Mouse (Mus musculus) MEL (cell line): ENCODE measurements around the gene Isoc2a. TPM values are rescaled to one million over a fixed set of nuclear protein-coding genes. Genes with fewer than 3 reads are reported as not detected.
"Not testable (repeated sequence)": the region's sequence is repeated elsewhere in the genome, so short reads cannot be mapped to it uniquely, and the experiment has no call there.

Experiments
- DNase-seq: peaks from one replicate; pipeline ENCODE4 v3.0.0; 2011; ENCODE audit warnings: low read depth, low spot score
- H3K27ac ChIP-seq: 2 replicates; pipeline ENCODE4 v1.5.1; 2012; ENCODE audit warnings: low read depth, mild to moderate bottlenecking, control low read depth, low read length, moderate library complexity; ENCODE audit not compliant: control insufficient read depth
- H3K27me3 ChIP-seq, 2 experiments: fragments of 150-350 bp in 1 of 2; sonication (generic) in 1 of 2; 2 replicates each; pipeline ENCODE4 v1.6.1; 2012; ENCODE audit warnings: low read length in 2 of 2, mild to moderate bottlenecking in 2 of 2, improper control_type of control experiment in 1 of 2, moderate library complexity in 1 of 2; ENCODE audit not compliant: insufficient read depth in 2 of 2, control insufficient read depth in 1 of 2
- H3K36me3 ChIP-seq, 2 experiments: 2 replicates each; pipeline ENCODE4 v1.6.1; 2012 to 2014; ENCODE audit warnings: low read length in 2 of 2, improper control_type of control experiment in 1 of 2, inconsistent platforms in 1 of 2, mild to moderate bottlenecking in 1 of 2; ENCODE audit not compliant: insufficient read depth in 2 of 2, control insufficient read depth in 1 of 2
- H3K4me1 ChIP-seq, 2 experiments: fragments of 150-350 bp in 1 of 2; sonication (generic) in 1 of 2; 2 replicates each; pipeline ENCODE4 v1.6.1; 2012; ENCODE audit warnings: low read length in 2 of 2, improper control_type of control experiment in 1 of 2, mild to moderate bottlenecking in 1 of 2; ENCODE audit not compliant: insufficient read depth in 2 of 2, control insufficient read depth in 1 of 2
- H3K4me3 ChIP-seq, 2 experiments: fragments of 150-350 bp in 1 of 2; sonication (generic) in 1 of 2; 2 replicates each; pipeline ENCODE4 v1.5.1; 2012; ENCODE audit warnings: low read depth in 2 of 2, low read length in 2 of 2, mild to moderate bottlenecking in 2 of 2, moderate library complexity in 2 of 2, control low read depth in 1 of 2, improper control_type of control experiment in 1 of 2; ENCODE audit not compliant: control insufficient read depth in 1 of 2, insufficient read depth in 1 of 2
- H3K79me2 ChIP-seq: 2 replicates; pipeline ENCODE4 v1.6.1; 2012; ENCODE audit warnings: mild to moderate bottlenecking, low read length, moderate library complexity; ENCODE audit not compliant: control insufficient read depth, poor library complexity, insufficient read depth
- H3K9ac ChIP-seq: 2 replicates; pipeline ENCODE4 v1.6.1; 2012; ENCODE audit warnings: low read depth, mild to moderate bottlenecking, control low read depth, low read length, moderate library complexity; ENCODE audit not compliant: control insufficient read depth, poor library complexity, severe bottlenecking
- H3K9me3 ChIP-seq: fragments of 150-350 bp; sonication (generic); replicated peaks from 2 replicates; pipeline ENCODE4 v1.6.1; 2012; ENCODE audit warnings: mild to moderate bottlenecking, low read length, improper control_type of control experiment, moderate library complexity; ENCODE audit not compliant: insufficient read depth
- CTCF ChIP-seq, 3 experiments: IDR thresholded peaks in 2 of 3; conservative IDR thresholded peaks in 1 of 3; 2 replicates each; pipeline ENCODE4 v1.5.1; 2011 to 2012; ENCODE audit warnings: low read length in 3 of 3, low read depth in 2 of 3, mild to moderate bottlenecking in 2 of 3, improper control_type of control experiment in 1 of 3, inconsistent platforms in 1 of 3, mixed read lengths in 1 of 3, moderate library complexity in 1 of 3; ENCODE audit not compliant: control insufficient read depth in 1 of 3, insufficient read depth in 1 of 3, poor library complexity in 1 of 3, severe bottlenecking in 1 of 3
- GABPA ChIP-seq: IDR thresholded peaks from 2 replicates; pipeline ENCODE4 v1.6.1; 2012; ENCODE audit warnings: low read depth, mild to moderate bottlenecking, inconsistent platforms, low read length, improper control_type of control experiment, moderate library complexity
- GATA1 ChIP-seq: IDR thresholded peaks from 2 replicates; pipeline ENCODE4 v1.6.1; 2011; ENCODE audit warnings: low read depth, low read length, improper control_type of control experiment
- HCFC1 ChIP-seq: IDR thresholded peaks from 2 replicates; pipeline ENCODE4 v1.6.1; 2012; ENCODE audit warnings: low read depth, mild to moderate bottlenecking, inconsistent platforms, low read length, improper control_type of control experiment, moderate library complexity
- MEF2A ChIP-seq: IDR thresholded peaks from 2 replicates; pipeline ENCODE4 v1.6.1; 2014; ENCODE audit warnings: low read depth, mild to moderate bottlenecking, inconsistent platforms, low read length, improper control_type of control experiment; ENCODE audit not compliant: poor library complexity, insufficient replicate concordance, severe bottlenecking; ENCODE audit errors: extremely low read depth
- MXI1 ChIP-seq: IDR thresholded peaks from 2 replicates; pipeline ENCODE4 v1.6.1; 2011; ENCODE audit warnings: mild to moderate bottlenecking, low read depth, low read length, improper control_type of control experiment
- NELFE ChIP-seq: IDR thresholded peaks from 2 replicates; pipeline ENCODE4 v1.6.1; 2011; ENCODE audit warnings: low read depth, low read length, improper control_type of control experiment
- POLR2AphosphoS5 ChIP-seq: IDR thresholded peaks from 2 replicates; pipeline ENCODE4 v1.6.1; 2012; ENCODE audit warnings: low read depth, borderline replicate concordance, mild to moderate bottlenecking, inconsistent platforms, low read length, moderate library complexity, mixed read lengths
- RAD21 ChIP-seq: IDR thresholded peaks from 2 replicates; pipeline ENCODE4 v1.6.1; 2011; ENCODE audit warnings: mild to moderate bottlenecking, low read depth, low read length, improper control_type of control experiment
- RCOR1 ChIP-seq: IDR thresholded peaks from 2 replicates; pipeline ENCODE4 v1.6.1; 2012; ENCODE audit warnings: low read depth, mild to moderate bottlenecking, inconsistent platforms, low read length, improper control_type of control experiment
- SMC3 ChIP-seq: IDR thresholded peaks from 2 replicates; pipeline ENCODE4 v1.6.1; 2011; ENCODE audit warnings: low read depth, low read length, improper control_type of control experiment
- polyA plus RNA-seq, 2 experiments: library from polyadenylated mRNA; stranded (reverse) in 1 of 2; unstranded in 1 of 2; fragments of >175 nt in 1 of 2; fragments of >200 nt in 1 of 2; gene quantifications; 2 replicates each; pipeline versions ENCODE4 v1.2.1 to v1.2.4; 2012; ENCODE audit warnings: low replicate concordance in 2 of 2, low read depth in 1 of 2; ENCODE audit not compliant: insufficient read length in 2 of 2, insufficient read depth in 1 of 2, missing spikeins in 1 of 2
- total RNA-seq: library from RNA; depleted of rRNA; stranded (reverse); fragments of 300-350 nt; gene quantifications from 2 replicates; pipeline ENCODE4 v1.2.3, GENCODE M21; 2012

Gene Isoc2a
- total and polyA plus RNA-seq, 3 experiments = 11.1 to 20.6 TPM; not detected in 1

DNA sequence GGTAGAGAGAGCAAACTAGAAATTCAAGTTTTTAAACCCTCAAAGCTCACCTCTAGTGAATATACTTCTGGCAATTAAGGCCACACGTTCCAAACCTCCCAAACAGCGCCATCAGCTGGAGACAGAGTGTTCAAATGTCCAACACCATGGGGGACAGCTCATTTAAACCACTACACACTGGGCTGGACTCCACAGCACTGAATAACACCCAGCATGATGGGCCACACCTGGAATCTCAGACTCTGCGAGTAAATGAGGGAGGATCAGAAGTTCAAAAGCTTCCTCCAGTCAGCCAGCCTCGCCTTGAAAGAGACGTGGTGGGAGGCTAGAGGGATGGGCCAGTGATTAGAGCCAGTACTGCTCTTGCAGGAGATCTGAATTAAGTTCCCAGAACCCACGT, 6.8 kb upstream of the Isoc2a start, which contains the start of gene Isoc2b:
Gene Isoc2b, minus strand, starts transcription at position 126 of the 400 bp plus-strand sequence.
- Histone ChIP-seq H3K9me3 (no peaks in the 10 kb centered on the region), H3K27me3 (no peaks in the 10 kb centered on the region), H3K4me1 (no peaks in the 10 kb centered on the region), H3K27ac (no peak within 1 kb of the TSS), H3K36me3 (no peaks in the 10 kb centered on the region; a peak in 1 of 4 replicates), H3K4me3 (no peak within 1 kb of the TSS), H3K9ac (no peak within 1 kb of the TSS), H3K79me2 (no peaks in the 10 kb centered on the region; the same call in 1 of the 2 replicates)
- TF ChIP-seq SMC3 (peak; percentile 29; the same call in 1 of the 2 replicates), GABPA (no peak), CTCF (IDR thresholded peaks at IDR 0.05 in 2 of 3, conservative IDR thresholded peaks at IDR 0.05 in 1 of 3; ENCODE audit: control insufficient read depth in 1 of 3, insufficient read depth in 1 of 3, low read depth in 2 of 3, low read length in 3 of 3, poor library complexity in 1 of 3, severe bottlenecking in 1 of 3) (peak in 1 of 3 experiments; percentile 35; a peak in 3 of 6 replicates), MEF2A (no peak), RCOR1 (no peak), GATA1 (no peak)
- peak; percentile 29 for DNase-seq

GRCm38 (mm10) chr7:4877226-4877625, 273 bp downstream of the Isoc2a start:
- TF ChIP-seq MXI1 (peak; percentile 6; the same call in 1 of the 2 replicates), MEF2A (no peak)
- TF ChIP-seq, all 39 proteins: peak for 1
- Histone ChIP-seq H3K27me3 (no peaks in the 10 kb centered on the region), H3K36me3 (no peaks in the 10 kb centered on the region), H3K79me2 (peaks cover 4% of the 10 kb centered on the region; the same call in 1 of the 2 replicates), H3K27ac (peak overlapping the region; percentile 36; the same call in 1 of the 2 replicates), H3K4me1 (no peaks in the 10 kb centered on the region; a peak in 2 of 4 replicates), H3K9ac (peak overlapping the region; percentile 74), H3K9me3 (no peaks in the 10 kb centered on the region), H3K4me3 (peak overlapping the region; percentile 51 to 90)
- no peak for DNase-seq

- H3K4me3 ChIP-seq = no peak overlapping the region; a peak in 1 of 4 replicates
- TF ChIP-seq SMC3 (peak; percentile 43), GABPA (no peak), RAD21 (peak; percentile 4), HCFC1 (no peak), CTCF (IDR thresholded peaks at IDR 0.05 in 2 of 3, conservative IDR thresholded peaks at IDR 0.05 in 1 of 3; ENCODE audit: control insufficient read depth in 1 of 3, insufficient read depth in 1 of 3, low read depth in 2 of 3, low read length in 3 of 3, poor library complexity in 1 of 3, severe bottlenecking in 1 of 3) (peak; percentile 11 to 43 (median 40); a peak in 4 of 6 replicates), NELFE (no peak), POLR2AphosphoS5 (no peak)
- H3K27me3 ChIP-seq = no peaks in the 10 kb centered on the region
- H3K27ac ChIP-seq = no peak overlapping the region
- no peaks in the 10 kb centered on the region; a peak in 2 of 4 replicates for H3K4me1 ChIP-seq
- no peaks in the 10 kb centered on the region for H3K9me3 ChIP-seq
- H3K79me2 ChIP-seq = peaks cover 4% of the 10 kb centered on the region; the same call in 1 of the 2 replicates
- no peaks in the 10 kb centered on the region for H3K36me3 ChIP-seq
- no peak overlapping the region for H3K9ac ChIP-seq
- peak; percentile 18 for DNase-seq
These were observed 1.2 kb downstream of the Isoc2a start for GRCm38 (mm10) chr7:4878186-4878585.

DNA sequence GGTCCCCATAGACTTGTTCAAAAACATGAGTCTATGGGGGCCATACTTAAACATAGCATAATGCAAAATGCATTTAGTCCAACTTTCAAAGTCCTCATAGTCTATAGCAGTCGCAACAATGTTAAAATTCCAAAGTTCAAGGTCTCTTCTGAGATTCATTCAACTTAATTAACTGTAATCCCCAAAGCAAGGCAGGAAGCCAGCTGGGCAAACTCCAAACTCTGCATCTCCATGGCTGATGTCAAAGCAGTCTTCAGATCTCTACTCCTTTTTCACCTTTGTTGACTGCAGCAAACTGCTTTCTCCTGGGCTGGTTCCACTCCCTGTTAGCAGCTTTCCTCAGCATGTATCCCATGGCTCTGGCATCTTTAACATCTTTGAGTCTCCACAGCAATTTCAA, 2.1 kb downstream of the Isoc2a start:
- H3K4me3 ChIP-seq, H3K27ac ChIP-seq, DNase-seq, H3K27me3 ChIP-seq, H3K4me1 ChIP-seq, H3K9me3 ChIP-seq, H3K9ac ChIP-seq, H3K79me2 ChIP-seq, H3K36me3 ChIP-seq: not testable (repeated sequence)
